Mouse (Mus musculus) gastrocnemius, postnatal 14 days (tissue): Measurements from ENCODE around the gene Gramd4. TPM values are rescaled to one million over a fixed set of nuclear protein-coding genes. Genes with fewer than 3 reads are reported as not detected.
A peak's percentile ranks its signal among the peaks of the same experiment; 100 is the strongest.
"Not testable (repeated sequence)": the region's sequence is repeated elsewhere in the genome, so short reads cannot be mapped to it uniquely, and the experiment has no call there.

Experiments used
- DNase-seq: peaks from one replicate; pipeline ENCODE4 v3.0.0; 2021; ENCODE audit warnings: mixed read lengths
- intact Hi-C: fragments of 180-260 bp; cut with DNase I; formaldehyde crosslinking; loops from one replicate; pipeline ENCODE4 v1.15.1; 2025; ENCODE audit warnings: low total_unique reads
- total RNA-seq, 2 experiments: library from RNA; stranded (reverse); gene quantifications; 2 replicates each; pipeline ENCODE4 v1.2.3; 2021

Gene Gramd4
- total RNA-seq, 2 experiments from 2014 or later: 7.2 to 8.2 TPM

DNA sequence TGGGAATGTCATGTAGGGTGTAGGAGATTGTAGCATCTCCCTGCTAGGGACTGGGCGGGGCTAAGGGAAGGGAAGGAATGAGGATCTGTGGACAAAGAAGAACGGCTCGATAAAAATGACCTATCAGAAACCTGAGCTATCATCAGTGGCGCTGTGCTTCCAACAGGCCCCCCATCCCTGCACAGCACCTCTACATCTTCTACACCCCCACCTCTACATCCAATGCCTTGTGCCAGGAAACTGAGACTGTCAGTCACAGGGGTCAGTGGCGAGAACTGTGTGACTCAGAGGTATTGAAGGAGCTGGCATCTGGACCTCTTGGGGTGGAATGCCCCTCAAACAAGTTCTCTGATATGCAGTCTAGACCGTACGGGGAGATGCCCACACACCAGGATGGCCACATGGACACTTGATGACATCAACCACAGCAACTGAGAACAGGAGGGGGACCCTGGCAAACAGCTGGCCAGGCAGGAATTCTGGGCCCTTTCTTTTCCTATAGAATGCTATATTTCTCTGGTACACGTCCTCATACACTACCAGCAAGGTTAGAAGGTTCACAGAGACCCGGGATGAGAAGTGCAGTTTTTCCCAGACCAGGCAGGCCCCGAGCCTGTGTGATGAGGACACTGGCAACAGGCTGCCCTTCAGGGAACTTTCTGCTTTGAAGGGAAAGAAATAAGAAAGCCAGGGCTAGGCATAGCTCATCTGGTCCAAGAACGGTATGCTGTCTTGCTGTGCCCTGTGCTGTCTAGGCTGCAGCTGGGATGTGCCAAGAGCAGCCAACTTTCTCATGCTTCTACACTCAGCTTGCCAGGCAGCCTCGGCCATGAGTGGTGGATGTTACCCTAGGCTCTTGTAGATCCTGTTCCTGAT, 111.7 kb downstream of the Gramd4 start:
- intact Hi-C loops: no loop called here
- no peak for DNase-seq

DNA sequence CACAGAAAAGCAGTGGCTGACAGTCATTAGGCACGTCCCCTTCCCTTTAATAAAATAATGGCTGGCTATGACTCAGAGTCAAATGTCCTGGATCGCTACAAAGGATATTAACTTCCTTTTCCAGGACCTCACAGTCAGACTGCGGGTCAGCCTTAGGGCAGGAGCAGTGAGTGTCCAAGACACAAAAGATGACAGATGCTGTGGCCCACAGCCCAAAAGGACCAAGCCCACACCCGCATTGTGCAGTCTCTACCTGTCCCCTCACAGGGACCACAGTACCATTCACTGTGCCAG, 112.3 kb downstream of the Gramd4 start:
- no peak for DNase-seq
- intact Hi-C loops: no loop called here

DNA sequence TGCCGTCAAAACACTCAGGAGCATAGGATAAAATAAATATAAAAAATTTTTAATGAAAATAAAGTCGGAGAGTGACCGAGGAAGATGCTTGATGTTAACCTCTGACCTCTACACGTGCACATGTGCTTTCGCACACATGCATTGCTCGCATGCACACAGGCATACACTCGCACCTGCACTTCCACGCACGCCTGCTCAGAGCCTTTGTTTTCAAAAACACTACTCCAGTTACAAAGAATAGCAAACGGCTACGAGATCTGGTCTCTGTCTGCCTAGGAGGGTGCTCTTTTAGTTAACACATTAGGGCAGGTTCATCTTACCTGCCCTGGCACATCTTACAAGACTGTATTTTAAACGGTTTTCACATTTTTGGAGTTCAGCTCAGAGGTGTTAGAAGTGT, 113.8 kb downstream of the Gramd4 start:
- DNase-seq: no peak
- intact Hi-C loops: no loop called here

DNA sequence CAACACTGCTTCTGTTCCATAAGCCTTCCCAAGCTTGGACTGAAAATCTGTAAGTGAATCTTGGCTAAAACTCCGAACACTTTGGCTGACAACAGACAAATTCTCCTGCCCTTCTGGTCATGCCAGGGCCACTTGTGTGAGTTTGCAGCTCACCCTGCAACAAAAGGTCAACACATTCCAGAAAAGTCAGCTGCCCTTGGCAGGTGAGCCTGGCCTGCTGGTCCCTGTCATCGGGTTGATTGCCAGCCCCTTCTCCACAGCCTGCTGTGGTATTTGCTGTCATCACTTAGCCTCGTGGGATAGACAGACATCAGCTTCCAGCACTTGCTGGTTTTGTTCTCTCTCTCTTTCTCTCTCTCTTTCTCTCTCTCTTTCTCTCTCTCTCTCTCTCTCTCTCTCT, 114.6 kb downstream of the Gramd4 start:
- no peak for DNase-seq
- intact Hi-C loops: no loop called here

DNA sequence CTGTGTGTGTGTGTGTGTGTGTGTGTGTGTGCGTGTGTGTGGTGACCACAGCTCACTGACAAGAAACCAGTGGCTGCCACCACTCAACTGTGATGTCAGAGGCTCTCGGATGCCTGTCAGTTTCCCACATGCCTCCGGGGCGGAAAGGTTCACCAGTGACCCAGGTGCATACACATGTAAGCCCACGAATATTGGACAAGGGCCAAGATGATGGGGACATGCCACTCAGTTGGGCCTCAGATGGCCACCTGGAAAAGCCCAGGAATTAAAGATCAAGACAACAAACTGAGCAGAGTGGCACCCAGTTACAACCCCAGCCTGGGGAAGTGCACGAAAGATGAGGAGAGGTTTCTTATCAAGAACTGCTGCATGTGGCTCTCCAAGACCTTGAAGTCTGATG, 115.0 kb downstream of the Gramd4 start:
- intact Hi-C loops: no loop called here
- DNase-seq: no peak

DNA sequence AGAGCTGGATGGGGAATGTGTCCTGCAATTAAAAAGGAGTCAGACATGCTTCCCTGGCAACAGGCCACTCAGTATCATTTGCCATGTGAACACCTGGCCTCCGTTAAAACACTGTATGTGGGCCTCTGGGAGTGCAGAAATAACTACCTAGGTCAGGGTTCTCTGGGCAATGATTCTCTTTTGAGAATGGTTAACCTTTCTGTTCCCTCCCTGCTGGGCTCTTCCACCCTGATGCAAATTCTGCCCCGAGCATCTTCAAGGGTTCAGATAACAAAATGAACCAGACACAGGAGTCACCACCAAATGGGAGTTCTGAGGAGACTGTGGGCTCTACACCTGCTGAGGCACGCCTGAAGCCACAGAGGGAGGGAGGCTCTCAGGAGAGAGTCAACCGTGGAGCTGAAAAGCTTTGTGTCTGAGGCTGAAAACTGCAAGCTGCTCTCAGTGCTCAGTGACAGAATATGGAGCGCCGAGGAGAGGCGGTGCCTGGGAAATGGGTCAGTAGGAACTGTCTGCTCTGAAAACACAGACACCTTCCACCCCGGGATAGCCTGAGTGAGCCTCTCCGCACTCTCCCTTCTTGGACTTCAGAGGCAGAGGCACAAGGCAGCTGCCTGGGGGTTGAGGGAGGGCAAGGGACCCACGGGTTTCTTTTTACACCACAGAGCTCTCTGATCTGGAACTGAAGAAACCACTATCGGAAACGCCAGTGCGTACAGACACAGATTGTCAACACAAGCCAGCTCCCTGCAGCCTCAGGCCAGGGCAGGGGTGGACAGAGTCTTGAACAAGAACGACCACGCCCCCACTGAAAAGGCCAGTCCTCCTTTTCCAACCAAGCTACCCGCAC, 115.9 kb downstream of the Gramd4 start:
- intact Hi-C loops: no loop called here
- peak; percentile 55 for DNase-seq

DNA sequence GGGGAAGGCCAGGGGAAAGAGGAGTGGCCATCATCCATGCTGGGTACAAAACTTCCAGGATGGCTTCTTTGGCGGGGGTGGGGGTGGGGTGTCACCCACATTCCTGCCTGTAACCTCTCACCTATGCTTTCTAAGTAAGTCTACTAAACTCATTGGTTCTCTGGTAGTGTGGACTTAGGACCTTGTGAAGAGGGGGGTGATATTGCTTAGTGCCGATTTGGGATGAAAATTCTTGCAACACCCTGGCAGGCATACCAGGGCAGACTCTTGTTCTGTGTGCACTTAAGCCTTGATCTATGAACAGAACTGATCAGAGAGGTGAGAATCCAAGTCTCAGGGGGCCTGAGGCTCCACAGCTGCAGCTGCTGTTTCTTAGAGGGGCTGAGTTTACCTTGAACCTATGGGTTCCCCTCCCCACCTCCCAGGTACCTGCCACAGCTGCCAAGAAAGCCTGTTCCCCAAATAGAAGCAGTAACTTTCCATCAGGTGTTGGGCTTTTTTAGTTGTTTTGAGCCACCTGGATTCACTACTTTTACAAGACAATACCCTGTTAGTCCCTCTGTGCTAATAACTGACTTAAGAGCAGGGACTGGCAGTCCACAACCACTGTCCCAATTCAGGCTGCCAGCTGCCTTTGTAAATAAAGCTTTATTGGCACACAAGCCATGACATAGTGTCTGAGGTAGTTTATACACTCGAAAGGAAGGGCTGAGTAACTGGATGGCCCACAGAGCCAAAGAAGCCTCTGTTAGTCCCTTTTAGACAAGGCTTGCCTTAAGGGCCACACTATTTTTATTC, 118.0 kb downstream of the Gramd4 start:
- DNase-seq: no peak
- intact Hi-C loops: no loop called here

DNA sequence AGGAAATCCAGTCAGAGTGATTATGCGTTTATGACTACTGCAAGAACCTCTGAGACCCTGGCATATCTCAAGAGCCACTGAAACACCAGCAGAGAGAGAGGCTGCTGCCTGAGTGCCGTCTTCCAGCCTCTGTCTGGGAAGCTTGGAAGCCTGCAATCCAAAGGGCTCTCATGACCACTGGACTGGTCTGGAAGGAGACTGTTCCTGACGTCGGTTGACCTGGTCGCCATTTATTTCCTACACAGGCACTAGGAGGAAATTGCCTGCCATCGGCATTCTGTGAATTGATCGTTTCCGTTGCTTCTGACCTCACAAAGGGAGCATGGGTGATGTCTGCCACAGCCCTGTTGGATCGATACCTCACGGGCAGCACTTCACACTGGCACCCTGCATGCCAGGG, 118.7 kb downstream of the Gramd4 start:
- intact Hi-C loops: no loop called here

DNA sequence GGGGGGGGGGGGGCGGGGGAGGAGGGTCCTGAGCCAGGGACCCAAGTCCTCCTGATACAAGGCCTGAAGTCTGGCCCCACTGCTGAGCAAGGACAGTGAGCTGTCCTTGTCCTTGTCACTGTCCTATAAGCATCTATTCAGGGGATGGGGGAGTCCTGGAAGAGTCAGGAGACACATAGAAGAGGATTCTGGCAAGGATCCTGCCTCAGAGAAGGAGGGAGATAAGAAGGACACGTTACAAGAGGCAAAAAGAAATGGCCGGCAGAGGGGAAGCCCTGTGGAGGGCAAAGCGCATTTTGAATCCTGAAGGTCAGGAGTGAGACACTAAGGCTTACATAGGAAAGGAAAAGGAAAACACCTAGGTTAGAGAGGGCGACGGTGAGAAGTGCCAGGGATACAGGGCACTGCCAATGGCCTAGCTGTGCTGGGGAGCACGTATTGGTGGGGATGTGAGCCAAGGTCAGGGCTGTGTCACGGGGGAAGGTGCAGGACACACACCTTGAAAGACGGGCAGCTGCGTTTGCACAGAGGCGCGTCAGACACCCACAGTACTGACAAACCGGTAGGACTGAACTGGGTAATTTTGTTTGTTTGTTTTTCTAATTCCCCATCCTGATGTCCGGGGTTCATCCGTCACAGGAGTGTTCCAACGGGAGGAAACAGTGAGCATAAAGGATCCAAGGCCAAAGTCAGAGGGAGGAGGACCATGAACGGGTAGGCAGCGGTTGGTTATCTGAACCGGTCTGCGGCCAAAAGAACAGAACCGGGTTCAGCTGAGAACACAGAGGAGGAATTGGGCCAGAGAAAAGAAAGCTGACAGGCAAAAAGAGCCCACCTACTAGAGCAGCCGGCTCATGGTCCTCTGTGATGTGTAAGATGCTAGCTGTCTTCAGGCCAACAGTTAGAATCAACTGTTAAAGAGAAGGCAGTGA, 119.5 kb downstream of the Gramd4 start:
- no peak for DNase-seq
- intact Hi-C loops: no loop called here

More for the DNA sequence above, 118.7 kb downstream of the Gramd4 start:
- DNase-seq: no peak

DNA sequence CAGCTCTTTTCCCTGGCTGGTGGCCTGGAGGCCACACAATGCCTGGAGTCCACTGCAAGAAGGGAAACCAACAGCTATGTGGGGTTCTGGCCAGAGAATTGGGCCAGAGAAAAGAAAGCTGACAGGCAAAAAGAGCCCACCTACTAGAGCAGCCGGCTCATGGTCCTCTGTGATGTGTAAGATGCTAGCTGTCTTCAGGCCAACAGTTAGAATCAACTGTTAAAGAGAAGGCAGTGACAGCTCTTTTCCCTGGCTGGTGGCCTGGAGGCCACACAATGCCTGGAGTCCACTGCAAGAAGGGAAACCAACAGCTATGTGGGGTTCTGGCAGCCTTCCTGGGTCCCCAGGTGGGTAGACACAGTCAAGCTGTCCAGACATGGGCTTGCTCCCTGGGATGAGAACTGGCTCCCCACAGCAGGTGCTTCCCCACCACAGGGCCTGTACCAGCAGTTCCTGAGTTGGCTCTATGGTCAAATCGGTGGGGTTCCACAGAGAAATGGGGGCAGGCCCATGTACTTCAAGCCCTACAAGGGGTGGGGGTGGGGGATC, 120.3 kb downstream of the Gramd4 start:
- DNase-seq: not testable (repeated sequence)

DNA sequence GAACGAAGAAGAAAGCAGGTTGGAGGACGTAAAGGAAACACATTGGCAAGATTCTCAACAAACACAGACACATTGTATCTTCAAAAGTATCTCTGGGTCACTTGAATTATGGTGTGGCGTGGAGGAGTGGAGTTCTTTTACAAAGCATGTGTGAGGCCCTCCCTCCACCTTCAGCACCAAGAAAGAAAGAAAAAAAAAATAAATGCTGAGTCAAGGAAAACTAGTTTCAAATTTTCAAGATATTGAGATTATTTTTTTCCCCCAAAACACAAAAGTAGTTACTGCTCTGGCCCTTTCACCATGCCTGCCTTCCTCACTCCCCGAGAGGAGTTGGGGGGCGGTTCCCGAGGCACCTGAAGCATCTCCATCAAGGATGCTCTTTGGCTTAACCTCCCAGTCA, 121.1 kb downstream of the Gramd4 start:
- DNase-seq: no peak
- intact Hi-C loops: no loop called here

More for the DNA sequence above, 120.3 kb downstream of the Gramd4 start:
- intact Hi-C loops: not testable (repeated sequence)

DNA sequence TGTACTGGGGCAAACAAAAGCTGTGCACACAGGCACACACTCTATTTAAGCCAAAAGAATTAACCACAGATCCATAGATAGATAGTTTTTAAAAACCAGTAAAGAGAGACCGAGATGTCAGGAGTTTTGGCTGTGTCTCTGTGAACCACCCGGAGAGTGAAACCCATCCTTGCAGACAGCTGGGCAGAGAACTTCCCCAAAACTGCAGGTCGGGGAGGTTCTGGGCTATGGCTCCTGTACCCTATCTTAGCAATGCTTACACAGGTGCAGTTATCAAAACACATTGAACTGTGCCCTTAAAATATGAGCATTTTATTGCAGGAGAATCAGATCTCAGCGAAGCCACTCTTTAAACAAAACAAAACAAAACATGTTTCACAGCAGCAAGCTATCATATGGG, 122.9 kb downstream of the Gramd4 start:
- DNase-seq: no peak
- intact Hi-C loops: no loop called here

DNA sequence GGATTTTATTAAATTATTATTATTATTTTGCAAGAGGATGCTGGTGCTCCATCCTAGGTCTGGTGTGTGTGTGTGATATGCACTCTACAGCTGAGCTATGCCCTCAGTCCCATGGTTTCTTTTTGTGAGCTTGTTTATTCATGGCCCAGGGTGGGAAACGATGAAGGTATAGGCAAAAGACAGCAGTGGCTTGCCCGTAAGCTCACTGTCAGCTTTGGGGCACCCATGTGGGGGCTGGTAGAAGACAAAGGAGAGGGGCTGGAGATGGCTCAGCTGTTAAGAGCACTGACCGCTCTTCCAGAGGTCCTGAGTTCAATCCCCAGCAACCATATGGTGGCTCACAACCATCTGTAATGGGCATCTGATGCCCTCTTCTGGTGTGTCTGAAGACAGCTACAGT, 123.8 kb downstream of the Gramd4 start:
- DNase-seq, intact Hi-C loops: not testable (repeated sequence)

DNA sequence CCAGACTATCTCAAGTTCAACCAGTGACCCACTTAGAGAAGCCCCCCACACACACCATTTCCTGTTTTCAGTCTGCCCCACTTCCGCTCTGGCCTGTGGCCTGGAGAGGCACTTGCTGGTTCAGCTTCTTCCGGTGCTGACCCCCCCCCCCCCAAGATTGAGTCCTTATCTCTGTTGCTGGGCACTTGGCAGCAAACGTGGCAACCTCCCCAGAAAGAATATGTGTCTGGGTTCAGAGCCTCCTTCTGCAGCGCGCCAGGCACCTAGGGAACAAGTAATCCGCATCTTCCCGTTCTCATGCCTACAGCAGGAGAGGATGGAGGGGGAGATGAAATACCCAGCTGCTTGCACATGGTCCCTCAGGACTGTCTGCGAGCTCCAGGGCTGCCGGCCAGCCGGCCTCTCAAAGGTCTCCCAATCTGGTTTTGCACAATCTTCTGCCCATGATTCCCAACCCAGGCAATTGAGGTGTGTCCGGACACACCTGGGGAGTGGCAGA, 124.5 kb downstream of the Gramd4 start:
- intact Hi-C loops: no loop called here
- DNase-seq: peak; percentile 39

DNA sequence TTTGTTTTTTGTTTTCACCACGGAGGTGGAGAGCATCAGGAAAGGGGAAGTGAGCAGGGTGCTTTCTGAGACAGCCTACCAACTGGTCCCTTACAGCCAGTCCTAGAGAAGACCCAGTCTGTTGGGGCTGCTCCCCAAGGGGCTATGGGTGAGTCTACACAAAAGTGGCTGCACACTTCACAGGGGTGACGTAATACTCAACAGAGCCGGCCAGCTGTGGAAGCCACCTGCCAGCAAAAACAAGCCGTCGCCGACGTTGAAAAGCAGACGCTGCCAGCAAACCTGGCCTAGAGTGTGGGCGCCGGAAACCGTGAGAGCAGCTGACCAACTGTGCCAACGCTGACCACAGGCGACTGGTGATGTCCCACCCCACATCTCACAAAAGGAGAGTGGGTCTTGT, 125.2 kb downstream of the Gramd4 start:
- peak; percentile 58 for DNase-seq
- intact Hi-C loops: no loop called here

DNA sequence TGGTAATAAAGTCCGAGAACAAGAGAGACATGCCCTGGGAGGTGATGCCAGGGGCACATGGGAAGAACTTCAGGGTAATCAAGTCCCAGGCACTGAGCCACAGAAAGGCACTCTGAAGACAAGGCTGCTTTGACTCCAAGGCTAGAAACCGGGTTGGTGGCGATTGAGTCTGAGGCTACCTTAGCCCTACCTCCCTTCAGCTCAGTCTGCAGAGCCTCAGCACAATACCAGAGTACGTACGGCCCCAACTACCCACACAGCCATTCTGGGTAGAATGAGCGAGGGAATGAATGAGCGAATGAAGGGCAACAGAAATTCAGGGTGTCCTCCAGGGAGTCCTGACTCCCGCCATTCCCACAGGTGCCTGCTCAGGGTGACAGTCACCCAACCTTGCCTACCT, 126.0 kb downstream of the Gramd4 start:
- intact Hi-C loops: no loop called here
- DNase-seq: no peak

DNA sequence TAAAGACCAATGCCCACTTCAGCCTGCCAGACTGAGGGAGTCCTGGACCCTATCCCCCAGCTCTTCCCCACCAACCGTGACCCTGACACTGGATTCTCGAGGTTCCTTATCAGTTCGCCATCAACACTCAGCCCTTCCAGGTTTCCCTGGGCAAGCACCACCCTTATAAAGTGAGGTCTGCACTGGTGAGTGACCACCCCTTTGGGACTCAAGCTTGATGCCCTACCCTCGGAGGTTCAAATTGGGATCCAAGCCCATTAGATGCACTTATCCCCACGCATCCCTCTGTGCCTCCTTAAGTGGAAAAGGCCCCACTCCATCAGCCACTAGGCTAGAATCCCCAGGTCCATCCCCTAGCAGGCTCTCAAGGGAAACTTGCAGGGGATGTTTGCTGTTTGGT, 126.6 kb downstream of the Gramd4 start:
- intact Hi-C loops: no loop called here
- DNase-seq: no peak

DNA sequence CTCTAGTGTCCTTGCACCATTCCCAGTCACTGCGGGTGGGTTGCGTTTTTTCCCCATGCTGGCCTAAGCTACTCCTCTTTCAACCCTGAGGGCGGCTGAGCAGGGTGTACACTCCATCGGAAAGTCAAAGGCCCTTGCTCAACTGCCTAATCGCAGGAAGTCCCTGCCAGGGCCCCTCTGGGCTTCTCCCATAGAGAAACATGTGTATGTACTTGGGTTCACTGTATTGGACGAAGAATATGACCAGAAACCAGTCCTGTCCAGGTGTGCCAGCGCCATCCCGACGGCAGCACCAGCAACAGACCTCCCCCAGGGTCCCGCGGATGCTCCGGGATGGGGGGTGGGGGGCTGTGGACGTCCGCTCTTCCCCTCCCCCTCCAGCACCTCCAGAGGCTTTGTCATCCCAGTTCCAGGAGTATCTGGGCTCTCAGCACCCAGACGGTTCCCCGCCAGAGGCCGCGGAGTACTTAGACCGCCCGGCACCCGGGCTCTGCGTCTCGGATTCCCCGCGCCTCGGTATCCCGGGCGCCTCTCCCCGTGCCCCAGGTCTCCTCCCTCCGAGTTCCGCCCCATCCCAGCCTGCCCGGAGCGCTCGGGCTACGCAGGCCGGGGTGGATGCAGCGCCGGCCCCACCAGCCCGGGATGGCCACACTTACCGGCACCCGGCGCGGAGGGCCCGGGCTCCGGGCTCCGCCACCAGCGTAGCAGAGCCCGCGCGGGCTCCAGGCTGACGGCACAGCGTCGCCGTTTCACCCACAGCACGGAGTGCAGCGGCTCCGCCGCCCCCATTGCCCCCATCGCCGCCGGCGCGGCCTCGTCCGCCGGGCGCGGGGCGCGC, 127.6 kb downstream of the Gramd4 start:
- intact Hi-C loops: no loop called here
- peak; percentile 54 for DNase-seq
